Mouse (Mus musculus) macrophage (primary cell): Measurements from ENCODE around the gene Mrpl44. TPM values are rescaled to one million over a fixed set of nuclear protein-coding genes. Genes with fewer than 3 reads are reported as not detected.

Experiments used
- H3K27ac ChIP-seq: fragments of 350-480 bp; formaldehyde crosslinking; 2 replicates; pipeline ENCODE4 v1.9.0; 2021
- H3K36me3 ChIP-seq: fragments of 350-480 bp; formaldehyde crosslinking; 2 replicates; pipeline ENCODE4 v1.9.0; 2021; ENCODE audit errors: inconsistent target
- H3K4me3 ChIP-seq: fragments of 350-480 bp; formaldehyde crosslinking; 2 replicates; pipeline ENCODE4 v1.9.0; 2021; ENCODE audit errors: inconsistent target
- H3K79me2 ChIP-seq: fragments of 350-480 bp; formaldehyde crosslinking; 2 replicates; pipeline ENCODE4 v1.9.0; 2021; ENCODE audit errors: inconsistent target
- WGBS: methylation state at CpG from one replicate; pipeline ENCODE4 v1.1.7; 2026; ENCODE audit warnings: inconsistent platforms; ENCODE audit not compliant: missing documents; 5-methylcytosine and 5-hydroxymethylcytosine counted together
- polyA plus RNA-seq: library from polyadenylated mRNA; stranded (reverse); fragments of 250-400 nt; gene quantifications from 3 replicates; pipeline ENCODE4 v1.2.4, GENCODE M21; 2018; ENCODE audit warnings: inconsistent platforms

Mrpl44 gene
- polyA plus RNA-seq, 1 experiment from 2014 or later, result 15.2 TPM

GRCm38 (mm10) chr1:79786267-79786927 lies 10.6 kb downstream of the Mrpl44 start:
- no peaks in the 10 kb centered on the region for H3K79me2 ChIP-seq
- WGBS, result 58% methylated on average over 7 of the region's 7 CpGs
- H3K4me3 ChIP-seq, result no peak overlapping the region
- H3K27ac ChIP-seq, result no peak overlapping the region
- peaks cover 8% of the 10 kb centered on the region for H3K36me3 ChIP-seq

GRCm38 (mm10) chr1:79797084-79797483 lies 21.3 kb downstream of the Mrpl44 start:
- H3K79me2 ChIP-seq, result no peaks in the 10 kb centered on the region
- 70% methylated on average over 3 of the region's 3 CpGs for WGBS
- H3K36me3 ChIP-seq, result no peaks in the 10 kb centered on the region
- H3K4me3 ChIP-seq, result no peak overlapping the region
- H3K27ac ChIP-seq, result no peak overlapping the region

- H3K79me2 ChIP-seq, result no peaks in the 10 kb centered on the region
- no peak overlapping the region for H3K27ac ChIP-seq
- no peaks in the 10 kb centered on the region for H3K36me3 ChIP-seq
- H3K4me3 ChIP-seq, result no peak overlapping the region
- 90% methylated on average over 11 of the region's 11 CpGs for WGBS
These were observed 27.1 kb downstream of the Mrpl44 start for GRCm38 (mm10) chr1:79802858-79803427.

GRCm38 (mm10) chr1:79803614-79804013 lies 27.8 kb downstream of the Mrpl44 start:
- WGBS, result 31% methylated on average over 7 of the region's 7 CpGs
- Histone ChIP-seq H3K27ac (no peak overlapping the region), H3K36me3 (no peaks in the 10 kb centered on the region), H3K4me3 (no peak overlapping the region), H3K79me2 (no peaks in the 10 kb centered on the region)

DNA sequence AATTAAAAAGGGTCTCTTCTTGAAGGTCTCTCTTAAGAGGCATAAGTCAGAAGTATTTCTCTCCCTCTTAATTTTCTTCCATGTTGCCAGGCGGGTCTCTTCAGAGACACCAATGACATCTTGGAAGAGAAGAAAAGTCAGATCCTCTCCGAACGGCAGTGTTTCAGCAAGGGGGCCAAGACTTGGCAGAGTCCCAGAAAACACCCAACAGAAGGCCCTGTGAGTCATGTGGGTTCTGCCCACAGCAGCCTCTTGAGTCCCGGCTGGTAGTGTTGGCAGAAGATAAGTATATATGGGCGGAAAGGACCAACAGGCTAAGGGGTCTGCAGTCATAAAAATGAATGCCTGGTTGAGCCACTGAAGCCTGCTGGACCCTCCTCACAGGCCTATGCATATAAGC lies 31.0 kb downstream of the Mrpl44 start:
- Histone ChIP-seq H3K27ac (no peak overlapping the region), H3K36me3 (no peaks in the 10 kb centered on the region), H3K79me2 (no peaks in the 10 kb centered on the region), H3K4me3 (no peak overlapping the region)
- whole genome bisulfite sequencing, result 50% methylated on average over 5 of the region's 5 CpGs

- H3K4me3 ChIP-seq, result no peak overlapping the region
- WGBS, result 98% methylated on average over 3 of the region's 3 CpGs
These were observed 33.6 kb downstream of the Mrpl44 start for GRCm38 (mm10) chr1:79809447-79809846.

GRCm38 (mm10) chr1:79815446-79815845 lies 39.6 kb downstream of the Mrpl44 start:
- Histone ChIP-seq H3K4me3 (no peak overlapping the region), H3K36me3 (no peaks in the 10 kb centered on the region), H3K79me2 (no peaks in the 10 kb centered on the region), H3K27ac (no peak overlapping the region)
- WGBS, result 98% methylated on average over 3 of the region's 3 CpGs

More at GRCm38 (mm10) chr1:79809447-79809846, 33.6 kb downstream of the Mrpl44 start:
- no peaks in the 10 kb centered on the region for H3K79me2 ChIP-seq
- no peak overlapping the region for H3K27ac ChIP-seq
- H3K36me3 ChIP-seq, result no peaks in the 10 kb centered on the region

GRCm38 (mm10) chr1:79819296-79819879 lies 43.6 kb downstream of the Mrpl44 start:
- H3K36me3 ChIP-seq, result no peaks in the 10 kb centered on the region
- no peak overlapping the region for H3K4me3 ChIP-seq
- 94% methylated on average over 10 of the region's 11 CpGs for WGBS
- no peaks in the 10 kb centered on the region for H3K79me2 ChIP-seq
- H3K27ac ChIP-seq, result no peak overlapping the region

GRCm38 (mm10) chr1:79822806-79823525 lies 47.1 kb downstream of the Mrpl44 start:
- no peak overlapping the region for H3K4me3 ChIP-seq
- no peaks in the 10 kb centered on the region for H3K36me3 ChIP-seq
- WGBS, result 62% methylated on average over 13 of the region's 13 CpGs
- no peak overlapping the region for H3K27ac ChIP-seq
- H3K79me2 ChIP-seq, result no peaks in the 10 kb centered on the region

GRCm38 (mm10) chr1:79823951-79824633 lies 48.3 kb downstream of the Mrpl44 start:
- no peak overlapping the region for H3K27ac ChIP-seq
- H3K79me2 ChIP-seq, result no peaks in the 10 kb centered on the region
- no peak overlapping the region for H3K4me3 ChIP-seq
- WGBS, result 69% methylated on average over 14 of the region's 14 CpGs
- H3K36me3 ChIP-seq, result no peaks in the 10 kb centered on the region

Other genes with a start within 250 kb of the Mrpl44 start
- 1.1 to 2.0 TPM (median 1.3 TPM) in 3 replicates for gene Ap1s3, start 104.0 kb upstream of the Mrpl44 start, polyA plus RNA-seq
- 4.4 to 11.5 TPM (median 5.2 TPM) in 3 replicates for gene Wdfy1, start 125 bp downstream of the Mrpl44 start, polyA plus RNA-seq
- gene Serpine2, start 85.2 kb downstream of the Mrpl44 start, polyA plus RNA-seq, result 0.32 to 3.0 TPM (median 2.9 TPM) in 3 replicates